Mouse (Mus musculus) MEL (cell line): ENCODE results near the gene Ttk. TPM values are rescaled to one million over a fixed set of nuclear protein-coding genes. Genes with fewer than 3 reads are reported as not detected.

Source experiments
- DNase-seq: peaks from one replicate; pipeline ENCODE4 v3.0.0; 2011; ENCODE audit warnings: low read depth, low spot score
- H3K27ac ChIP-seq: 2 replicates; pipeline ENCODE4 v1.5.1; 2012; ENCODE audit warnings: low read depth, mild to moderate bottlenecking, control low read depth, low read length, moderate library complexity; ENCODE audit not compliant: control insufficient read depth
- H3K27me3 ChIP-seq, 2 experiments: fragments of 150-350 bp in 1 of 2; sonication (generic) in 1 of 2; 2 replicates each; pipeline ENCODE4 v1.6.1; 2012; ENCODE audit warnings: low read length in 2 of 2, mild to moderate bottlenecking in 2 of 2, improper control_type of control experiment in 1 of 2, moderate library complexity in 1 of 2; ENCODE audit not compliant: insufficient read depth in 2 of 2, control insufficient read depth in 1 of 2
- H3K36me3 ChIP-seq, 2 experiments: 2 replicates each; pipeline ENCODE4 v1.6.1; 2012 to 2014; ENCODE audit warnings: low read length in 2 of 2, improper control_type of control experiment in 1 of 2, inconsistent platforms in 1 of 2, mild to moderate bottlenecking in 1 of 2; ENCODE audit not compliant: insufficient read depth in 2 of 2, control insufficient read depth in 1 of 2
- H3K4me1 ChIP-seq, 2 experiments: fragments of 150-350 bp in 1 of 2; sonication (generic) in 1 of 2; 2 replicates each; pipeline ENCODE4 v1.6.1; 2012; ENCODE audit warnings: low read length in 2 of 2, improper control_type of control experiment in 1 of 2, mild to moderate bottlenecking in 1 of 2; ENCODE audit not compliant: insufficient read depth in 2 of 2, control insufficient read depth in 1 of 2
- H3K4me3 ChIP-seq, 2 experiments: fragments of 150-350 bp in 1 of 2; sonication (generic) in 1 of 2; 2 replicates each; pipeline ENCODE4 v1.5.1; 2012; ENCODE audit warnings: low read depth in 2 of 2, low read length in 2 of 2, mild to moderate bottlenecking in 2 of 2, moderate library complexity in 2 of 2, control low read depth in 1 of 2, improper control_type of control experiment in 1 of 2; ENCODE audit not compliant: control insufficient read depth in 1 of 2, insufficient read depth in 1 of 2
- H3K79me2 ChIP-seq: 2 replicates; pipeline ENCODE4 v1.6.1; 2012; ENCODE audit warnings: mild to moderate bottlenecking, low read length, moderate library complexity; ENCODE audit not compliant: control insufficient read depth, poor library complexity, insufficient read depth
- H3K9ac ChIP-seq: 2 replicates; pipeline ENCODE4 v1.6.1; 2012; ENCODE audit warnings: low read depth, mild to moderate bottlenecking, control low read depth, low read length, moderate library complexity; ENCODE audit not compliant: control insufficient read depth, poor library complexity, severe bottlenecking
- H3K9me3 ChIP-seq: fragments of 150-350 bp; sonication (generic); replicated peaks from 2 replicates; pipeline ENCODE4 v1.6.1; 2012; ENCODE audit warnings: mild to moderate bottlenecking, low read length, improper control_type of control experiment, moderate library complexity; ENCODE audit not compliant: insufficient read depth
- CHD2 ChIP-seq: IDR thresholded peaks from 2 replicates; pipeline ENCODE4 v1.6.1; 2011; ENCODE audit warnings: low read length, improper control_type of control experiment
- CTCF ChIP-seq, 3 experiments: IDR thresholded peaks in 2 of 3; conservative IDR thresholded peaks in 1 of 3; 2 replicates each; pipeline ENCODE4 v1.5.1; 2011 to 2012; ENCODE audit warnings: low read length in 3 of 3, low read depth in 2 of 3, mild to moderate bottlenecking in 2 of 3, improper control_type of control experiment in 1 of 3, inconsistent platforms in 1 of 3, mixed read lengths in 1 of 3, moderate library complexity in 1 of 3; ENCODE audit not compliant: control insufficient read depth in 1 of 3, insufficient read depth in 1 of 3, poor library complexity in 1 of 3, severe bottlenecking in 1 of 3
- ELF1 ChIP-seq: IDR thresholded peaks from 2 replicates; pipeline ENCODE4 v1.6.1; 2014; ENCODE audit warnings: low read depth, mild to moderate bottlenecking, inconsistent platforms, low read length, improper control_type of control experiment, moderate library complexity
- GABPA ChIP-seq: IDR thresholded peaks from 2 replicates; pipeline ENCODE4 v1.6.1; 2012; ENCODE audit warnings: low read depth, mild to moderate bottlenecking, inconsistent platforms, low read length, improper control_type of control experiment, moderate library complexity
- HCFC1 ChIP-seq: IDR thresholded peaks from 2 replicates; pipeline ENCODE4 v1.6.1; 2012; ENCODE audit warnings: low read depth, mild to moderate bottlenecking, inconsistent platforms, low read length, improper control_type of control experiment, moderate library complexity
- JUND ChIP-seq: IDR thresholded peaks from 2 replicates; pipeline ENCODE4 v1.6.1; 2011; ENCODE audit warnings: low read depth, mild to moderate bottlenecking, improper control_type of control experiment, low read length
- MAZ ChIP-seq: IDR thresholded peaks from 2 replicates; pipeline ENCODE4 v1.6.1; 2012; ENCODE audit warnings: low read depth, mild to moderate bottlenecking, inconsistent platforms, low read length, improper control_type of control experiment
- MEF2A ChIP-seq: IDR thresholded peaks from 2 replicates; pipeline ENCODE4 v1.6.1; 2014; ENCODE audit warnings: low read depth, mild to moderate bottlenecking, inconsistent platforms, low read length, improper control_type of control experiment; ENCODE audit not compliant: poor library complexity, insufficient replicate concordance, severe bottlenecking; ENCODE audit errors: extremely low read depth
- MYC ChIP-seq: IDR thresholded peaks from 2 replicates; pipeline ENCODE4 v1.6.1; 2011; ENCODE audit warnings: low read depth, mild to moderate bottlenecking, low read length, improper control_type of control experiment, moderate library complexity
- NELFE ChIP-seq: IDR thresholded peaks from 2 replicates; pipeline ENCODE4 v1.6.1; 2011; ENCODE audit warnings: low read depth, low read length, improper control_type of control experiment
- NRF1 ChIP-seq: IDR thresholded peaks from 2 replicates; pipeline ENCODE4 v1.6.1; 2014; ENCODE audit warnings: low read depth, mild to moderate bottlenecking, inconsistent platforms, low read length, improper control_type of control experiment, moderate library complexity; ENCODE audit not compliant: poor library complexity, insufficient read depth, severe bottlenecking
- POLR2AphosphoS2 ChIP-seq: IDR thresholded peaks from 2 replicates; pipeline ENCODE4 v1.6.1; 2011; ENCODE audit warnings: low read length, improper control_type of control experiment
- RAD21 ChIP-seq: IDR thresholded peaks from 2 replicates; pipeline ENCODE4 v1.6.1; 2011; ENCODE audit warnings: mild to moderate bottlenecking, low read depth, low read length, improper control_type of control experiment
- SIN3A ChIP-seq: IDR thresholded peaks from 2 replicates; pipeline ENCODE4 v1.6.1; 2012; ENCODE audit warnings: low read length, improper control_type of control experiment, inconsistent platforms
- TAL1 ChIP-seq: IDR thresholded peaks from 2 replicates; pipeline ENCODE4 v1.6.1; 2012; ENCODE audit warnings: mild to moderate bottlenecking, inconsistent platforms, low read length, moderate library complexity, mixed read lengths
- UBTF ChIP-seq: IDR thresholded peaks from 2 replicates; pipeline ENCODE4 v1.6.1; 2012; ENCODE audit warnings: low read depth, mild to moderate bottlenecking, inconsistent platforms, low read length, improper control_type of control experiment, moderate library complexity, borderline replicate concordance; ENCODE audit not compliant: insufficient read depth
- USF1 ChIP-seq: IDR thresholded peaks from 2 replicates; pipeline ENCODE4 v1.6.1; 2014; ENCODE audit warnings: low read depth, mild to moderate bottlenecking, inconsistent platforms, low read length, improper control_type of control experiment, moderate library complexity
- USF2 ChIP-seq, 2 experiments: IDR thresholded peaks; 2 replicates each; pipeline ENCODE4 v1.6.1; 2011 to 2012; ENCODE audit warnings: improper control_type of control experiment in 2 of 2, low read length in 2 of 2, borderline replicate concordance in 1 of 2, inconsistent platforms in 1 of 2, low read depth in 1 of 2, mild to moderate bottlenecking in 1 of 2; ENCODE audit not compliant: insufficient read depth in 1 of 2
- ZC3H11A ChIP-seq: IDR thresholded peaks from 2 replicates; pipeline ENCODE4 v1.6.1; 2012; ENCODE audit warnings: low read depth, mild to moderate bottlenecking, inconsistent platforms, low read length, improper control_type of control experiment
- ZKSCAN1 ChIP-seq: IDR thresholded peaks from 2 replicates; pipeline ENCODE4 v1.6.1; 2012; ENCODE audit warnings: low read depth, mild to moderate bottlenecking, inconsistent platforms, low read length, improper control_type of control experiment, moderate library complexity
- ZMIZ1 ChIP-seq: IDR thresholded peaks from 2 replicates; pipeline ENCODE4 v1.6.1; 2012; ENCODE audit warnings: low read depth, mild to moderate bottlenecking, inconsistent platforms, low read length, improper control_type of control experiment, moderate library complexity
- polyA plus RNA-seq, 2 experiments: library from polyadenylated mRNA; stranded (reverse) in 1 of 2; unstranded in 1 of 2; fragments of >175 nt in 1 of 2; fragments of >200 nt in 1 of 2; gene quantifications; 2 replicates each; pipeline versions ENCODE4 v1.2.1 to v1.2.4; 2012; ENCODE audit warnings: low replicate concordance in 2 of 2, low read depth in 1 of 2; ENCODE audit not compliant: insufficient read length in 2 of 2, insufficient read depth in 1 of 2, missing spikeins in 1 of 2
- total RNA-seq: library from RNA; depleted of rRNA; stranded (reverse); fragments of 300-350 nt; gene quantifications from 2 replicates; pipeline ENCODE4 v1.2.3, GENCODE M21; 2012

Ttk gene
- total and polyA plus RNA-seq, 3 experiments: 16.0 to 18.5 TPM; not detected in 1

DNA sequence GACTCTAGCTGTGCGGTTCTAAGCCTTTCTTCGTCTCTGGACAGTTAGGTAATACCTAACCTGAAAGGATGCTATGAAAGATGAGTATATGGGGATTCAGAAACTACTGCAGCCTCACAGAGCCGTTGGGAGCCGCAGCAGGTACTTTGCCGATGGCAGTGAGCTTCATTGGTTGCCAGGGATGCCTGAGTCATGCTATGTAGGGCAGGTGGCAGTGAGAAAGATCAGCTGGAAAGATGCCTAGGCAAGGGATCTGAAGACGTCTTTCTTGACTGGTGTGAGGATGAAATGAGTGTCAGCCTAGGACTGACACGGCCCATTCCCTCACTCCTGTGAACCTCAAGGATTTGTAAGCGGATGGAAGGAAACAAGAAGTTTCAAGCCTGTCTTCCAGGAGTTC lies 36.6 kb upstream of the Ttk start:
- no peak for TF ChIP-seq TAL1
- no peak for TF ChIP-seq RAD21
- TF ChIP-seq HCFC1: no peak
- TF ChIP-seq MEF2A: no peak
- no peak for TF ChIP-seq NELFE
- no peak for TF ChIP-seq JUND
- no peak for TF ChIP-seq MAZ
- no peak for TF ChIP-seq ZC3H11A
- TF ChIP-seq ELF1: no peak
- no peak for TF ChIP-seq CTCF (IDR thresholded peaks at IDR 0.05 in 2 of 3, conservative IDR thresholded peaks at IDR 0.05 in 1 of 3; ENCODE audit: control insufficient read depth in 1 of 3, insufficient read depth in 1 of 3, low read depth in 2 of 3, low read length in 3 of 3, poor library complexity in 1 of 3, severe bottlenecking in 1 of 3)
- no peak for TF ChIP-seq POLR2AphosphoS2
- no peak for TF ChIP-seq USF1
- no peak for TF ChIP-seq ZKSCAN1
- no peak for TF ChIP-seq NRF1
- no peak for TF ChIP-seq MYC
- no peak overlapping the region for H3K27ac ChIP-seq
- H3K4me3 ChIP-seq: no peak overlapping the region
- H3K36me3 ChIP-seq: no peaks in the 10 kb centered on the region
- no peaks in the 10 kb centered on the region for H3K4me1 ChIP-seq
- peaks cover 0 to 1% of the 10 kb centered on the region in 2 experiments; a peak in 2 of 4 replicates for H3K27me3 ChIP-seq
- DNase-seq: no peak
- H3K9me3 ChIP-seq: no peaks in the 10 kb centered on the region
- no peak overlapping the region for H3K9ac ChIP-seq
- no peaks in the 10 kb centered on the region for H3K79me2 ChIP-seq

DNA sequence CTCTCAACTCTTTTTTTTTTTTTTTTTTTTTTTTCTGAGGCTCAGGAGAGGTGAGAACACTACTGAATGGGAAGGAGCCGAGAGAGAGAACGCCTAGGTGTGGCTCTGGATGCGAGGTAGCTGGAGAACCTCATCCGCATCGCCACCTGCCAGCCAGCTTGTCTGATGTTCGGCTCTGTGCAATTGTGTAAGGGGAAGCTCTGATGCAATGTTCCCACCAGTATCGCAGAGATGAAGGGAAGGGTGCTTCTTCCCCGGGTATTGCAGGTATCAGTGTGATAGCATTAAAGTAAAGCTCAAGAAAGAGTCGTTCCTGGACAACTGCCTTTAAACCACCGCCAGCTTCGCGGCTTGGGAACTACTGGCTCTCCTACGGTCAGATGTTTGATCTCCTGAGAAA lies 30.1 kb upstream of the Ttk start:
- Histone ChIP-seq H3K27ac (no peak overlapping the region), H3K4me3 (no peak overlapping the region), H3K36me3 (no peaks in the 10 kb centered on the region), H3K27me3 (no peaks in the 10 kb centered on the region; a peak in 1 of 4 replicates), H3K9me3 (no peaks in the 10 kb centered on the region), H3K79me2 (no peaks in the 10 kb centered on the region), H3K4me1 (no peaks in the 10 kb centered on the region), H3K9ac (no peak overlapping the region)
- DNase-seq: no peak
- TF ChIP-seq RAD21 (no peak), USF2 (IDR thresholded peaks at IDR 0.05; ENCODE audit: borderline replicate concordance in 1 of 2, insufficient read depth in 1 of 2, low read depth in 1 of 2, low read length in 2 of 2) (no peak), GABPA (no peak), CHD2 (no peak), SIN3A (no peak), ZMIZ1 (no peak), MEF2A (no peak), UBTF (no peak)
